Mouse (Mus musculus) ovary, postnatal 10 days (tissue): Measurements from ENCODE around the gene Ccr5.

Experiments
- DNase-seq: peaks from one replicate; pipeline ENCODE4 v3.0.0; 2022; ENCODE audit warnings: low spot score

The Ccr5 gene

GRCm38 (mm10) chr9:124138055-124138775 lies 16.9 kb downstream of the Ccr5 start:
- no peak for DNase-seq

DNA sequence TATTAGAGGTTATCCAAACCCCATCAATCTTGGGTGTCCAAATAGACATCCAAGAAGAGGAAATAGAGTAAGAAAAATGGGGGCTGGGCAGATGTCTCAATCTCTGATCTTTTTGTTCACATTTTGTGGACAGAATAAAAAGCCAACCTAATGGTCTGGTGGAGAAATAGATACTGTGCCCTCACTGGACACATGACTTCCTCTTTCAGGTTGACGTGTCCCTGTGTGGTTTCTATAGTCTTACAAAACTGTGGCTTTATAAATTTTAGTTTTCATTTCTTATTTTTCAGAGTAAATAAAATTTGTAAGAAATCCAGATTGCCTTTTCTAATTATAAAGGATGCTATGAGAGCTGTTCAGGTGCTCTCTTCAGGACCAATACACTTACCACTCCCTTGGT lies 22.3 kb downstream of the Ccr5 start:
- no peak for DNase-seq

- DNase-seq: no peak
Observed at GRCm38 (mm10) chr9:124146307-124146706, 25.0 kb downstream of the Ccr5 start.
